Mouse (Mus musculus): Measurements from ENCODE around the gene Aqp2.

Aqp2 gene

GRCm38 (mm10) chr15:99618595-99618994, 39.7 kb downstream of the Aqp2 start:
- DNase-seq (ENCODE audit: low spot score in 2 of 2), result no peak

- no peak for DNase-seq (ENCODE audit: low spot score in 2 of 2)
Measured at GRCm38 (mm10) chr15:99619821-99620220, 41.0 kb downstream of the Aqp2 start.

- DNase-seq (ENCODE audit: low spot score in 2 of 2), result no peak
Measured at GRCm38 (mm10) chr15:99622063-99622462, 43.2 kb downstream of the Aqp2 start.

GRCm38 (mm10) chr15:99631618-99632017, 52.8 kb downstream of the Aqp2 start:
- DNase-seq (ENCODE audit: low spot score in 2 of 2), result no peak

All from cerebellum, postnatal 4 days (tissue).